Mouse (Mus musculus) stomach, embryonic 15.5 days (tissue): ENCODE measurements around the gene Tmem50b. TPM values are rescaled to one million over a fixed set of nuclear protein-coding genes. Genes with fewer than 3 reads are reported as not detected.

ENCODE experiments used
- ATAC-seq: fragments of 200-750 bp; cut with Nextera tagmentation; 2 replicates; pipeline ENCODE4 v1.8.0; 2017; ENCODE audit warnings: low read depth, moderate number of reproducible peaks, moderate TSS enrichment; ENCODE audit not compliant: insufficient read depth, low FRiP score
- H3K27ac ChIP-seq: fragments of 300-500 bp; sonication (generic); 2 replicates; pipeline ENCODE4 v1.5.1; 2015; ENCODE audit warnings: mild to moderate bottlenecking, inconsistent platforms
- H3K27me3 ChIP-seq: fragments of 300-500 bp; sonication (generic); replicated peaks from 2 replicates; pipeline ENCODE4 v1.6.1; 2015; ENCODE audit warnings: inconsistent platforms
- H3K36me3 ChIP-seq: fragments of 300-500 bp; sonication (generic); 2 replicates; pipeline ENCODE4 v1.6.1; 2015; ENCODE audit warnings: inconsistent platforms
- H3K4me1 ChIP-seq: fragments of 300-500 bp; sonication (generic); 2 replicates; pipeline ENCODE4 v1.6.1; 2015; ENCODE audit warnings: inconsistent platforms
- H3K4me2 ChIP-seq: fragments of 300-500 bp; sonication (generic); 2 replicates; pipeline ENCODE4 v1.6.1; 2015; ENCODE audit warnings: mild to moderate bottlenecking, inconsistent platforms
- H3K4me3 ChIP-seq: fragments of 300-500 bp; sonication (generic); replicated peaks from 2 replicates; pipeline ENCODE4 v1.5.1; 2015; ENCODE audit warnings: inconsistent platforms
- H3K9ac ChIP-seq: fragments of 300-500 bp; sonication (generic); 2 replicates; pipeline ENCODE4 v1.6.1; 2015; ENCODE audit warnings: inconsistent platforms
- H3K9me3 ChIP-seq: fragments of 300-500 bp; sonication (generic); 2 replicates; pipeline ENCODE4 v1.6.1; 2016; ENCODE audit warnings: inconsistent platforms
- WGBS: fragments of 180-500 bp; shearing (Covaris S2); methylation state at CpG from one replicate; pipeline ENCODE4 v1.1.7; 2015; 5-methylcytosine and 5-hydroxymethylcytosine counted together
- polyA plus RNA-seq: library from polyadenylated mRNA; unstranded; fragments of >200 nt; fragmentation: Nextera tagmentation; extraction: Ambion mirVana; gene quantifications from 2 replicates; pipeline ENCODE4 v1.2.1, GENCODE M21; 2015

Gene Tmem50b
- polyA plus RNA-seq, 1 experiment from 2014 or later: 46.7 TPM

DNA sequence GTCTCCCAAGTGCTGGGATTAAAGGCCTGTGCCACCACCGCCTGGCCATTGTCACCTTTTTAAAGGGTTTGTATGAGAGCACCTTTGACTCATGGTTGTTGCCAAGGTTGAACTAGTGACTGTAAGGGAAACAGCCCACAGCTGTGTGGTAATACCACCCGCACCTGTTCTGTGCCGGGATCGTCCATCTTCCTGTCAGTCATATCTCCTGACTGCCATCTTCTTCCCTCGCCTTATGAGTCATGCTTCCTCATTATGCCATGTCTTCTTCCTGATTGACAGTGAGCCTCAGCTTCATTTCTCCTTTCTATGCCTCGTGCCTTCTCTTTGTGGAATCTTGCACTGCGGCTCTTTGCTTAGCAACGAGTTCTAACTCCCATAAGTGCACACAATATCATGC is 9.4 kb upstream of the Tmem50b start:
- Histone ChIP-seq H3K4me1 (no peaks in the 10 kb centered on the region), H3K36me3 (no peaks in the 10 kb centered on the region), H3K4me2 (no peak overlapping the region), H3K27me3 (no peaks in the 10 kb centered on the region), H3K27ac (no peak overlapping the region), H3K9ac (no peak overlapping the region), H3K9me3 (no peaks in the 10 kb centered on the region), H3K4me3 (no peak overlapping the region)
- no peak for ATAC-seq
- WGBS: 80% methylated on average over 8 of the region's 8 CpGs

DNA sequence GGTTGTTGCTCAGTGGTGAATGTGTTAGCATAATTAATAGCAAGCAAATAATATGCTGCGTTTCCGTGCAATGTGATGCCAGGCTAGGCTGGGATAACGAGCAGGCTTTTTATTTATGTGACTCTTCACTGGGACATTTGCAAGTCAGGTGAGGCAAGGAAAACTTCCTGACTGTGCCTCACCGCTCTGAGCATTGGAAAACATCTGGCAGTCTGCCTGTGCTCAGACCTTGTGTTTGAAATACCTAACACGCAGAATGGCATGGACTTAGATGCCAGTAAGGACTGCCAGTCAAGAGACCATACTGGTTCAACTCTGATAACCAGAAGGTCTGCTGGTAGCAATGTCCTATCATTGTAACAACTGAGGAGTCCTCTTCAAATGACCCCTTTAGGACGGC is 7.6 kb upstream of the Tmem50b start:
- Histone ChIP-seq H3K27me3 (no peaks in the 10 kb centered on the region), H3K9me3 (no peaks in the 10 kb centered on the region), H3K4me2 (no peak overlapping the region), H3K36me3 (no peaks in the 10 kb centered on the region), H3K4me3 (no peak overlapping the region), H3K4me1 (no peaks in the 10 kb centered on the region), H3K27ac (no peak overlapping the region), H3K9ac (no peak overlapping the region)
- 82% methylated on average over 6 of the region's 6 CpGs for WGBS
- ATAC-seq: no peak

DNA sequence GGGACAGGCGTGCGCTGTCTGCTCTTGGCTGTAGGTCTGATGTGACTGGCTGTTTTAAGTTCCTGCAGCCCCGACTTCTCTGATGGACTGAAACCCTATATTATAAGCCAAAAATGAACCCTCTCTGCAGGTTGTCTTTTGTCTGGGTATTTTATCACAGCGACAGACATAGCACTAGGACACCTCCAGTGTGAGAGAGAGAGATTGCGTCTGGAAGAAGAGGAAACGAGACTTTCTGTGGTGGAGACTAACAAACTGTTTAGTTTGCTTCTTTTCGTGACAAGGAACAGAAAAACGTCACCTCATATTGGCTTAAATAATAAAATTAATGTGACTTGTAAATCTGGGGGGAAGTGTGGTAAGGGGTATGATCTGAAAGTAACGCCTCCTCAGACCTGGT is 4.1 kb upstream of the Tmem50b start:
- 44% methylated on average over 9 of the region's 9 CpGs for WGBS
- no peak for ATAC-seq
- no peak overlapping the region for H3K4me2 ChIP-seq
- no peak overlapping the region for H3K9ac ChIP-seq
- H3K27ac ChIP-seq: no peak overlapping the region
- no peak overlapping the region for H3K4me3 ChIP-seq
- H3K4me1 ChIP-seq: no peaks in the 10 kb centered on the region
- no peaks in the 10 kb centered on the region for H3K36me3 ChIP-seq
- H3K9me3 ChIP-seq: no peaks in the 10 kb centered on the region
- H3K27me3 ChIP-seq: no peaks in the 10 kb centered on the region

DNA sequence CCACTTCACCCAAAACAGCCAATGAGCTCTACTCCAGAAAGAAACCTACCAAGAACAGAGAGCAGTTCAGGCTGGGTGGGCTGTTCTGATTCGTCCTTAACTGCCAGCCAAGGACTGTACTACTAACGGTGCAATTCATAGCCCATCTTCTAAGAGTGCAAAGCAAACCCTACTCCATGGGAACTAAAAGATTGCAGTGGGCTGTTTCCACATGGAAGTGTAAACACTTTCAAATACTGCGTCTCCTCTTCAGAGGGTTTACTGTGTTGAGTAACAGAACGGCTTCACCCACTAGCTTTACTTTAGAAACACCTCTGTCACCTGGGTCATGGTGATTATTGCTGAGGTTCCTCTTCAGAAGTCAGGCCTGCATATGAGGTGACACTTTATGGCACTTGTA is 3.5 kb upstream of the Tmem50b start:
- H3K9me3 ChIP-seq: no peaks in the 10 kb centered on the region
- H3K36me3 ChIP-seq: no peaks in the 10 kb centered on the region
- no peak overlapping the region for H3K4me3 ChIP-seq
- no peak for ATAC-seq
- no peaks in the 10 kb centered on the region for H3K27me3 ChIP-seq
- H3K27ac ChIP-seq: no peak overlapping the region
- no peaks in the 10 kb centered on the region for H3K4me1 ChIP-seq
- 39% methylated on average over 4 of the region's 4 CpGs for WGBS
- H3K9ac ChIP-seq: no peak overlapping the region
- H3K4me2 ChIP-seq: no peak overlapping the region

DNA sequence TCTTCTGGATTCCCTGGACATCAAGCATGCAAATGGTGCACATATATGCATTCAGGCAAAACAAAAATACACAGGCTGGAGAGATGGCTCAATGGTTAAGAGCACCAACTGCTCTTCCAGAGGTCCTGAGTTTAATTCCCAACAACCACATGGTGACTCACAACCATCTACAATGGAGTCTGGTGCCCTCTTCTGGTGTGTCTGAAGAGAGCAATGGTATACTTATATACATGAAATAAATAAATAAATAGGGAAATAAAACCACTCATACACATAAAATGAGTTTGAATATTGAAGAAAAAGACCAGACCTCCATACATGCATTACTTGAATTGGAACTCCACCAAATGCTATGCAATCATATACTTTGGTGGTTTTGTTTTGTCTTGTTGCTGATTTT is 1.6 kb upstream of the Tmem50b start:
- no peak overlapping the region for H3K4me2 ChIP-seq
- H3K27me3 ChIP-seq: no peaks in the 10 kb centered on the region
- no peaks in the 10 kb centered on the region for H3K4me1 ChIP-seq
- H3K27ac ChIP-seq: no peak overlapping the region
- ATAC-seq: no peak
- no peak overlapping the region for H3K4me3 ChIP-seq
- no peak overlapping the region for H3K9ac ChIP-seq
- H3K9me3 ChIP-seq: no peaks in the 10 kb centered on the region
- H3K36me3 ChIP-seq: no peaks in the 10 kb centered on the region

DNA sequence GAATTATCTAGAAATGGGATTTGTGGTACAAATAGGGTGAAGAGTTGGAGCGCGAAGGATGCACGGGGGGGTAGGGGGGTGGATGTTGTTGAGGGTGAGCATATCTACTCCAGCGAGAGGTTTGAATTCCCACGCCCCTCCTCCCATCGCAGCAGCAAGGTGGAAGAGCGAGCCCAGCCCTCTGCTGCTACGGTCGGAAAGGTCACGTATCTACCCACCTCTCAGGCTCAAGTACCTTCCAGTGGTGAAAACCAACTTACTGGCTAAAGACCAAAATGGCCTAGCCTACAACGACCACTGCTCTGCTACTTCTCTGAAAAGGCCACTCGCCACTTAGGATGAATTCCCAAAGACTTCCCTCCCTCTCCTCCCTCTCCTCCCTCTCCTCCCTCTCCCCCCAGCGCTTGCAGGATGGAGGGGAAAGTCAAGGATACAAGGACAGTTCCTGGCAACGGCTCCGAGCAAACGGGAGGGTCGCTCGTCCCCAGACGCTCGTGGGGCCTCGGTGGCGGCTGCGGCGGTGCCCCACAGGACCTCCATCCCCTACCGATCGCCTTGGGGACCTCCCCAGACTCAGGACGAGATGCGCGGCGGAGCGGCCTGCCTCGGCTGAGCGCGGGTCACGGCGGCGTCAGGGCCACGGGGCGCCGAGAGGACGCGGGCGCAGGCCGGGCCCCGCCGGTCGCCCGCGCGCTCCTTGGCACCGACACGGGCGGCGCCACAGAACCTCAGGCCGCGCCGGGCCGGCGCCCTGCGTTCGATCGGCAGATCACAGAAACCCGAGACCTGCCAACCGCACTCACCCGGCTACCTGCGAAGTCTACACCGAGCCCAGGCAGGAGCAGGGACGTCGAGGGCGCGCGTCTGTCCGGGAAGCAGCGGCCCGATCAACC is 575 bp downstream of the Tmem50b start:
- Histone ChIP-seq H3K36me3 (no peaks in the 10 kb centered on the region), H3K4me3 (peak overlapping the region; percentile 80), H3K4me2 (peak overlapping the region; percentile 88), H3K9ac (peak overlapping the region; percentile 50), H3K9me3 (no peaks in the 10 kb centered on the region), H3K4me1 (no peaks in the 10 kb centered on the region), H3K27ac (0 out of 2 replicates have a peak overlapping the region, but pooled peaks have one; percentile 18), H3K27me3 (no peaks in the 10 kb centered on the region)
- ATAC-seq: no peak; the same call in 1 of the 2 replicates
- under 1% methylated on average over 70 of the region's 75 CpGs for WGBS

DNA sequence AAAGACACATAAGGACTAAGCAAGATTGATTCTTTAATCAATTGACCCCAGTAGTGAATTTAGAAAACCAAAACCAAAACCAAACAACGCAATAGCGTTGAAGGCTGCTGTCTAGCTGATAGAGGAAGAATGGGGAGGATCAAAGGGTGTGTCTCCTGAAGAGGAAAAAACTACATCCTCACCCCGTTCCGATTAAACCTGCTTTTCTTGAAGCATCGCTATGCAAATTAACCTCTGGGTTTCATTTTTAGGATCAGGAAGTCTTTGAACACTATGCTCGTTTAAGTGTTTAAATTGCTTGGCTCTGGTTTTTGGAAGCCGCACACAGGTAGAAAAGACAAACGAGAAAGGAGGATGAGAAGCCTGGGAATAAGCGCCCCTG is 1.2 kb downstream of the Tmem50b start:
- no peak for ATAC-seq
- WGBS: 16% methylated on average over 9 of the region's 9 CpGs
- H3K4me1 ChIP-seq: no peaks in the 10 kb centered on the region
- no peaks in the 10 kb centered on the region for H3K36me3 ChIP-seq
- H3K4me3 ChIP-seq: peak overlapping the region; percentile 80
- peak overlapping the region; percentile 88 for H3K4me2 ChIP-seq
- H3K9me3 ChIP-seq: no peaks in the 10 kb centered on the region
- no peak overlapping the region for H3K9ac ChIP-seq
- H3K27me3 ChIP-seq: no peaks in the 10 kb centered on the region
- H3K27ac ChIP-seq: no peak overlapping the region

DNA sequence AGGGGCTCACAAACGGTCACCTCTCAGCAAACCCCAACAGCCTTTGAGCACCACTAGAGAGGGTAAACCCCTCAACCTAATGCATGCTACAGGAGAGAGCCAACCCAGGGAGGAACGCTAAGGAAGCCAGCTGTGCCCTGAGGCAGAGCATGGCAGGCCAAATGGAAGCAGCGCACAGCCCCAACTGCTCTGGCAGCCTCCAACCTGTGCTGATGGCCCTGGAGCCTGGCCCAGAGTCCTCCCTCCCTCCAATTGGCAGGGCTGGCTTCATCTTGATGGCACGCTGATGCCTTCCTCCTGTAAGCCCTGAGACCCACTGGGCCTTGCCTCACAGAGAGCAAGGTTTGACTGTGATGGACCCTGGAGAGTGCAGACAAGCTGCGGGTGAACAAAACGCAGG is 2.5 kb downstream of the Tmem50b start:
- Histone ChIP-seq H3K4me1 (no peaks in the 10 kb centered on the region), H3K9me3 (no peaks in the 10 kb centered on the region), H3K4me2 (no peak overlapping the region), H3K27me3 (no peaks in the 10 kb centered on the region), H3K4me3 (no peak overlapping the region), H3K9ac (no peak overlapping the region), H3K36me3 (no peaks in the 10 kb centered on the region), H3K27ac (no peak overlapping the region)
- 85% methylated on average over 6 of the region's 6 CpGs for WGBS
- ATAC-seq: no peak

DNA sequence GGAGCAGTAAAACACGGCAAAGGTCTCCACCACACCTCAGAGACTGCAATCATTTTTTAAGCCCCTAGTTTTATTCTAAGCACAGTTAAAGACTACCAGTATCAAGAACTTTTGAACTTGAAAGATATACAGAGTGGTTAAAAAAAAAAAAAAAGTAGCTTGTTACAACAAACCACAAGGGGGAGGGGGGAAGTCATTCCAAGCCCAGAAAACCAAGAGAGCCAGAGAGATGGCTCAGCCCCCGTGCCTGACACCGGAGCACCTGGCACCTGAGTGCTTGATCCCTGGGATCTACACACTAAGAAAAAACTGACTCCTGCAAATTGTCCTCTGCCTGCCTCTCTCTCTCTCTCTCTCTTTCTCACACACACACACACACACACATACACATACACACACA is 4.3 kb downstream of the Tmem50b start:
- Histone ChIP-seq H3K36me3 (no peaks in the 10 kb centered on the region), H3K4me2 (no peak overlapping the region), H3K4me3 (no peak overlapping the region), H3K9ac (no peak overlapping the region), H3K27me3 (no peaks in the 10 kb centered on the region), H3K4me1 (no peaks in the 10 kb centered on the region), H3K27ac (no peak overlapping the region), H3K9me3 (no peaks in the 10 kb centered on the region)
- 41% methylated on average over 3 of the region's 3 CpGs for WGBS
- no peak for ATAC-seq

DNA sequence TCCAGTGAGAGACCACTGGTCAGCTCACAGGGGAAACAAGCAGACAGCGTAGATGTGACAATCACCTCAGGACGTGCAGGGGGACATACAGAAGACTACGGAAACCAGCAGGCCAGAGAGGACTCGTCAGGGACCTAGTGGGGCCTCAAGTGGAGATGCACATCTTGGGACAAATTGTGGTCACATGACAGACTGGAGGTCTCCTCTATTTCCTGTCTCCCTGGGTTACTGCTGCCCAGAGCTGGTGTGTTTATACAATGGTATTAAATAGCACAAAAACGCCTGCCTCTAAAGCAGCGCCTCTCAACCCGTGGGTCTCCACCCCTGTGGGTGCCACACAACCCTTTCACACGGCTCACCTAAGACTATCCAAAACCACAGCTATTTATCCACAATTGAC is 5.4 kb downstream of the Tmem50b start:
- H3K27ac ChIP-seq: no peak overlapping the region
- H3K4me2 ChIP-seq: no peak overlapping the region
- H3K4me3 ChIP-seq: no peak overlapping the region
- no peak; the same call in 1 of the 2 replicates for ATAC-seq
- H3K9ac ChIP-seq: no peak overlapping the region
- WGBS: 41% methylated on average over 8 of the region's 8 CpGs
- H3K4me1 ChIP-seq: no peaks in the 10 kb centered on the region
- no peaks in the 10 kb centered on the region for H3K27me3 ChIP-seq
- H3K9me3 ChIP-seq: no peaks in the 10 kb centered on the region
- H3K36me3 ChIP-seq: no peaks in the 10 kb centered on the region

DNA sequence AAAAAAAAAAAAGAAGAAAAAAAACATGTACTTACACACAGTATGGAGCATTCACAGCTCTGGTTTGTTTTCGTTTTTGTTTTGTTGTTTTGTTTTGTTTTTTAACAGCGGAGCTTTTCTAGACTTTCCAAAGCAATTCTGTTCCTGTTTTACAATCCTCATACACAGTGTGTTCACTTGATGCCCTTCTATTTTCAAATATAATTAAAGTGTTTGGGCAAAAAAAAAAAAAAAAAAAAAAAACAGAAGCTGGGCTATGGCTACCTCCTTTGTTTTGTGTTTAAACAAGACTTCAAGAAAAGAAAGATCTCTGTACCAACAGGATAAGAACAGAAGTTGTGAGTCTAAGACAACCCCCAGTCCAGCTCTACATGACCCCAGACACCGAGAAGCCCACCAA is 8.9 kb downstream of the Tmem50b start:
- Histone ChIP-seq H3K27me3 (no peaks in the 10 kb centered on the region), H3K4me2 (no peak overlapping the region), H3K27ac (no peak overlapping the region), H3K9ac (no peak overlapping the region), H3K4me1 (no peaks in the 10 kb centered on the region), H3K36me3 (no peaks in the 10 kb centered on the region), H3K4me3 (no peak overlapping the region), H3K9me3 (no peaks in the 10 kb centered on the region)
- WGBS: 87% methylated on average over 3 of the region's 3 CpGs
- ATAC-seq: no peak

DNA sequence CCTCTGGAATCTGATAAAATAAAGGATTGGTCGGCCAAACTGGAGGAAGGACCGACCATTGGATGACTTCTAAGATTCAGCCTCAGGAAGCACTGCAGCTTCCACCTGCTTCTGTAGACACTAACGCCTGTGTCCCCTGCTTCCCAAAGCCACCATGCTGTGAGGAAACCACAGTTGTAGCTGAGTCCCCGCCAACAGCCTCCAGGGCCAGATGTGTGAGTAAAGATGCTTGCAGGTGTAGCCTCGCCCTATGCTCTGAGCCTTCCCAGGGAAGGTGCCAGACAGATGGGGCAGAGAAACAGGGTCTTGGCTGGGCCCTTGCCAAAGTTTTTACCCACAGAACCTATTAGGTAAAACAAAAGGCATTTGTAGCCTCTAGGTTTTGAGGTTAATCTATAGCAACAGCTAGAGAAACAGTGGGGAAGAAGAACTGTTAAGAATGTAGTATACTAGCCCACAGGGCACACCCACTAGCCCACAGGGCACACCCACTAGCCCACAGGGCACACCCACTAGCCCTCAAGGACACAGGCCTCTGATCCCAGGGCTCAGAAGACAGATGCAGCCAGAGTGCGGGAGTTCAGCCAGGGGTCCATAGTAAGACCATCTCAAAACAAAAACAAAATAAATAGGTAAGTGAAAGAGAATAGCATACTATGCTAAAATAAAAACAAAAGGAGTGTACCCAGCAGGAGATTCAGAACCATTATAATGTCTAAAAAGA is 9.7 kb downstream of the Tmem50b start:
- Histone ChIP-seq H3K36me3 (no peaks in the 10 kb centered on the region), H3K27ac (no peak overlapping the region), H3K27me3 (no peaks in the 10 kb centered on the region), H3K9me3 (no peaks in the 10 kb centered on the region), H3K4me2 (no peak overlapping the region), H3K9ac (no peak overlapping the region), H3K4me1 (no peaks in the 10 kb centered on the region), H3K4me3 (no peak overlapping the region)
- no peak for ATAC-seq
- WGBS: 67% methylated on average over 6 of the region's 6 CpGs
